Mouse (Mus musculus) thymus, postnatal 36 days (tissue): ENCODE measurements around the gene Slc38a1.

Source experiments
- DNase-seq, 2 experiments: peaks; one replicate each; pipeline ENCODE4 v3.0.0; 2022; ENCODE audit warnings: mixed read lengths in 2 of 2

Gene Slc38a1

DNA sequence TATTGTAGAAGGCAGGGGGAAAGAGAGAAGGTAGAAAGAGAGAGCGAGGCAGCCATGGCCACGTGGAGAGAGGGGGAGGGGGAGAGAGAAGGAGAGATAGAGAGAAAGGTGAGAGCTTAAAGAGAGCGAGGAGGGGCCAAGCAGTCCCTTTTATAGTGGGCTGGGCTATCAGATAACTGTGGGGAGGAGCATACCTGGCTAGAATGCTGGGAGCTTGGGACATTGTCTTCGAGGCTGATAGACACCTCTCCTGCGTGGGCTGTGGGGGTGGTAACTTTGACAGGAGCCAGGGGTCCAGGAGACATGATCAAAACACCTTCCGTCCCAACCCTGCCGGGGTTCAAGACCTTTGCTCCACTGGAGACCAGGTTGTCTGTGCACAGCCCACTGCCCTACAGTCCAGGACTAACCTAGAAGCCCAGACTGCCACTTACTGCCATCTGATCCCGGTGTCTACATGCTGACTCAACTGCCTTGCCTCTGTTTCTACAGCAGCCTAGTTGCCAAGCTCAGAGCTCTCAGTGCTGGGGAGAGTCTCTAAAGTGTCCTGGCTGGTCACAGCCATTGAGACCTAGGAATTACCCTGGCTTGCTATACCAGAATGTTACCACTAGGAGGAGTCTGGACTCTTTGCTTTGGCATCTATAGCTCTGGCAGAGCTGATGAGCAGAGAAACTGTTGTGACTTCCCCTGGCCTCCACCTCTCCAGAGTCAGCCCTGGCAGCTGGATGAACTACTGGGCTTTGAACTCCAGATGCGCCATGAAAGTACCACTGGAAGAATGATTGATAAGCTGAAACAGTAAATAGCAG is 90.9 kb downstream of the Slc38a1 start:
- DNase-seq, result peak; percentile 34 to 36

- no peak for DNase-seq
These were observed 91.6 kb downstream of the Slc38a1 start for GRCm38 (mm10) chr15:96551107-96551506.

GRCm38 (mm10) chr15:96548363-96548762 is 94.3 kb downstream of the Slc38a1 start:
- DNase-seq, result no peak

DNA sequence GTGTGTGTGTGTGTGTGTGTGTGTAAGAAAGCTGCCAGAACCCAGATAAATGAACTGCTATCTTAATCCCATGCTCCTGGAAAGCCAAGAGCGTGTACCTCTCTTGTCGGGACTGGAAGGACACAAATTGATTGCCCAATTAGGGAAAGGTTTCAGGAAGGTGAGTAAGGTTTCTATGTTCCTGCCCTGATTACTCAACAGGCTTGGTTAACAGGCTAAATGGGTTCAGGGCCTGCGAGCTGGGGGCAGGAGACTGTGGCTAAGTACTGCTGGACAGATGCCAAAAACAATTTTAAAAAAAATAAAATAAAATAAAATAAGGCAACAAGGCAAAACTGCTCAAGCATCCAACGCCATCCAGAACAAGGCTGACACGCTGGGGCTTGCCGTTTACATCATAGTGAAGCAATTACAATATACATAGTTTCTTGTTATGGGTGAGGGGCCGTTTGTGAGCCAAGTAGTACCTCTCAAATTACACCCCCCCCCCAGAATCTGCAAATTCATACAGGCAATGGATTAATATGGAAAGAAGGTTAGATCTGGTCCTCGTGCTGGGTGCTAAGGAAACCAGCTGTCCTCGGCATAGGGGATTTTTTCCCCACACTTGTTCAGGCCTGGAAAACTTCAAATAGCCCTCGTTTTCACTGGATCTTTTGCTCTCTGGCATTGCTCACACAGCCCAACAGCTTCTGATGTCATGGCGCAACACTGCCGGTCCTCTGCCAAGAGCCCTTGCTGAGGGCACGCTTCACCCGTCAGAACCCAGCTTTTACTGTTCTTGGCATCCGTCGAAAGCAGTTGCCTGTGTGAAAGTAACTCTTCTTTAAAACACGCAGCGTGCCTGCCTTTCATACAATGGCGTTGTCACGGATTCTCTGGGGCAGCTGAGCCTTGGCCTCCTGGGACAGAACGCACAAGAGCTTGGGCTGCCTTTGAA is 95.2 kb downstream of the Slc38a1 start:
- DNase-seq, result no peak

DNA sequence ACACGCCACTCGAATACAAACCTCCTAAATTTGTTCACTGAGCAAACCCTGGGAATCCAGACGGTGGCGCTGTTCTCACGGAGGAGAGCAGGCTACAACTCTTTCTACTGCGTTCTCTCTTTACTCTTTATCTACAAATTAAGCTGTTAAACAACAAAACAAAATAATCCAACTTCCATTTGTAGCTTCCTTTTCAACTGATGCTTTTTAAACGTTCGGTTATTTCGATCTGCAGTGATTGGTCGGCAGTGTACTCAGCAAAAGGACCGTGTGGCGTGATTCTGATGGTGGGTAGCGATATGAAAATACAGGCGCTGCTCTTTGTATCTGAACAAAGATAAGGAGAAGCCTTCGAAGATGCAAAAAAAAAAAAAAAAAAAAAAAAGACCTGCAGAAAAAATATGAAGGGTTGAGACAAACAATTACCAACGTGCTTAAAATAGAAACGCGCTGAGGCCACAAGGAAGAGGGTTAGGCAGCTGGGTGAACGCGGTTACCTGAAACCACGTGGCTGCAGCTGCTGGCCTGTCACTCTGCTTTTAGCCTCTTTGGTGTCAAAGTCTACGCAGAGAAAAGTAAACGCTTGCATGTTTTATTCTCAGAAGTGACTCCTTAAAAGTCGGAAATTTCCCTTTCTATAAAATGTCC is 99.4 kb downstream of the Slc38a1 start:
- DNase-seq, result peak; percentile 68 to 77

DNA sequence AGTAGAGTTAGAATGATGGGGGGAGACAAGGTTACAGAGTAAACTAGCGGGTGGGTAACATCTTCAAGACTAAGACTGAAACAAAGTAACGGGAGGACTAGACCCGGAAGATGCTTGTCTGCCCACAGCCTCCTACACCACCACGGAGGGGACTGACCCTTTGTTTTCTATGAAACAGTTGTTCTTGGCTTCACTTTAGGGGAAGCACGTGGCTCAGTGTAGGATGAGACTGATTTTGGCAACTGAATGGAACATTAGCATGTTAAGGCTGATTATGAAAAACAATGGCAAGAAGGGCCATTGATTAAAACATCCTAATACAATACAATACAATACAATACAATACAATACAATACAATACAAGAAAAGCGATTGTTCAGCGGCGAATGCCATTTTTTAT is 100.6 kb downstream of the Slc38a1 start:
- no peak for DNase-seq

DNA sequence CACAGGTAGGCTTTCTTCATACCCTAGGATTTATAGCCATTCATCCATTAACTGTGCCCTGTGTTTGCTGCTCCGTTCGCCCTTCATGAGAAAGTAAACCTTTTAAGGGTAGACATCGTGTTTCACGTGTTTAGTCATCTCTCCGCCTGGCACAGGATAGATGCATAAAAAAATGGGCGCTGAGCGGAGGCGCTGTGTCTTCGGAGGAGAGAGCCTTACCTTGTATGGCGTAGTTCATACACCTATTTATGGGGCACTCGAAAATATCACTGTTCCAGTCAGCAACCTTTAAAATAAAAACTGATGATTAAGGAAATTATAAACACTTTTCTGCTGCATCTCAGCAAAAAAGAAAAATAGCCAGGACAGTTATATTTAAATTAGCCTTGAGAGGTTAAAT is 105.4 kb downstream of the Slc38a1 start:
- DNase-seq, result no peak

DNA sequence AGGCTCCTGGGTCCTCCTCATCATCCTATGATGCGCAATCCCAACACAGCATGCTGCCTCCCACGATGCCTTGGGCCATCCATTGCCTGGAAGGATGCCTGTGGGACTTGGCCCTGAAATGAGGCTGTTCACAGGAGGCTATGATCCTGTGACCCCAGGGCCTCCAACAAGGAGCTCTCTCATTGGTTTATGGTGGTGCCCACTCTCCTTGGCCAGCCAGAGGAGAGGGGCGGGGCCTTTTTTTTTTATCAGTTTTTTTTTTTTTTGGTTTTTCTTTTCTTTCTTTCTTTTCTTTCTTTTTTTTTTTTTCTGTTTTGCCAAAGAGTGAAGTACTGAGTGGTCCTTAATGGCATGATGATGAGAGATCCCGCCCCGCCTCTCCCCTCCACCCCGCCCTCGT is 106.3 kb downstream of the Slc38a1 start:
- no peak for DNase-seq

- peak; percentile 68 to 80 for DNase-seq
These were observed 115.0 kb downstream of the Slc38a1 start for GRCm38 (mm10) chr15:96527686-96528085.

DNA sequence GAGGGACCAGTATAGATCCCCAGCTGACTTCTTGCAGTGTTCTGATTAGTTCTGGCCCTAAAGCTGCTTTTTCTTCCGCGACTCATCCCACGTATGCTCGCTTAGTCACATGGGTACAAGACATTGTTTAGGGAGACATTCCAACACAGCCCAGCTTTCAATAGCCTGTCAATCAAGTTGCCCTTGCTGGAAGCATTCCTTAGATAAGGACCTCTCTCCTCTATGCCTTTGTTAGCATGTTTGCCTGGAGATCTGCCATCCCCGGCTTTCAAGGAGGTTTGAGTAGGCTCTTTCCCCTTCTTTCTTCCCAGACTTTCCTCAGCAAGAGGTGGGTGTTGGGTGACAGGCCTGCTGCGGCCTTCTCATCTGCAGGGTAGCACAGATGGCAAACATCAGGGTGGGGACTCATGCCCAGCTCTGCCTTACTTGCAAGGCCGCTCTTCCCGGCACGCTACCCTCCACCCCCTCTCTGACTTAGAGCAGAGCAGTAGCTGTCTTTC is 118.4 kb downstream of the Slc38a1 start:
- no peak for DNase-seq
